Mouse (Mus musculus) G1E (cell line): ENCODE results near the gene Thsd4.

Source experiments
- CTCF ChIP-seq: IDR thresholded peaks from 2 replicates; pipeline ENCODE4 v1.5.1; 2012; ENCODE audit warnings: low read depth, low read length, inconsistent platforms, mixed read lengths
- GATA1 ChIP-seq: IDR thresholded peaks from 2 replicates; pipeline ENCODE4 v1.6.1; 2012; ENCODE audit warnings: borderline replicate concordance, low read length, inconsistent platforms, mixed read lengths
- POLR2AphosphoS5 ChIP-seq: IDR thresholded peaks from 2 replicates; pipeline ENCODE4 v1.6.1; 2012; ENCODE audit warnings: low read depth, low read length, inconsistent platforms; ENCODE audit not compliant: insufficient replicate concordance

- TF ChIP-seq CTCF (no peak), GATA1 (no peak), POLR2AphosphoS5 (no peak)
These were observed 394.9 kb downstream of the Thsd4 start for GRCm38 (mm10) chr9:60126961-60127360.
